Mouse (Mus musculus): ENCODE measurements around the gene Fbxo24. TPM values are rescaled to one million over a fixed set of nuclear protein-coding genes. Genes with fewer than 3 reads are reported as not detected.

Gene Fbxo24
- total and polyA plus RNA-seq, 3 experiments, result 0.13 to 0.24 TPM; not detected in 1

DNA sequence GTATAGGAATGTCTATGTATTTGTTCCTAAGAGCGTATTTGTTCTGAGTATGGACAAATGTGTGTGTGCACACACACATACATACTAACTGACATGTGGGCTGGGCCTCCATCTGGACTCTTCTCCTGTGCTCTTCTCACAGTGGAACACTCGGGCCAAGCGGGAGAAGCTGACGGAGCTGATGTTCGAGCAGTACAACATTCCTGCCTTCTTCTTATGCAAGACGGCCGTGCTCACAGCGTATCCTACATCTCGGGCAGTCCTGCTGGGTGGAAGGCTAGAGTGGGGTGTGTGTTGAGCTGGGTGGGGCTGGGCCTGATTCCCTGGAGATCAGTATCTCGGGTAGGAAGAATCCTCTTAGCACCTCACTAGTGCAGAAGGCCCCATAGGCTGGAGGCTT is 65.8 kb downstream of the Fbxo24 start:
- in situ Hi-C loops (cut with MboI; ENCODE audit: low pct_ligation_motif_present, low pct_unique_long_range_greater_than_20kb, low sequenced_read_pairs), result no loop called here
- no peak for TF ChIP-seq JUND (conservative IDR thresholded peaks at IDR 0.05; ENCODE audit: low read depth, low read length)
- no peak for TF ChIP-seq NELFE (IDR thresholded peaks at IDR 0.05; ENCODE audit: low read depth, low read length)
- no peak for TF ChIP-seq SIN3A (IDR thresholded peaks at IDR 0.05; ENCODE audit: low read length)
- TF ChIP-seq CHD1 (IDR thresholded peaks at IDR 0.05; ENCODE audit: low read depth, low read length), result no peak
- no peak for TF ChIP-seq IRF4 (IDR thresholded peaks at IDR 0.05; ENCODE audit: low read depth, low read length)
- no peak for TF ChIP-seq SMC3 (IDR thresholded peaks at IDR 0.05; ENCODE audit: low read depth, low read length)
- TF ChIP-seq ZMIZ1 (IDR thresholded peaks at IDR 0.05; ENCODE audit: low read depth, low read length), result no peak
- TF ChIP-seq ETS1 (conservative IDR thresholded peaks at IDR 0.05; ENCODE audit: low read depth, low read length), result no peak
- no peak for TF ChIP-seq JUN (IDR thresholded peaks at IDR 0.05; ENCODE audit: insufficient read depth, low read depth, low read length)
- TF ChIP-seq CTCF (conservative IDR thresholded peaks at IDR 0.05 in 1 of 2, IDR thresholded peaks at IDR 0.05 in 1 of 2; ENCODE audit: low read depth in 2 of 2, low read length in 2 of 2), result no peak
- no peak for TF ChIP-seq POLR2AphosphoS2 (IDR thresholded peaks at IDR 0.05; ENCODE audit: low read depth, low read length)
- no peak for TF ChIP-seq MAFK (IDR thresholded peaks at IDR 0.05; ENCODE audit: insufficient replicate concordance, low read length)
- TF ChIP-seq RAD21 (IDR thresholded peaks at IDR 0.05; ENCODE audit: low read depth, low read length), result no peak
- no peak for TF ChIP-seq MAZ (IDR thresholded peaks at IDR 0.05; ENCODE audit: low read depth, low read length)
- no peak for TF ChIP-seq EP300 (IDR thresholded peaks at IDR 0.05; ENCODE audit: low read length)
- TF ChIP-seq UBTF (IDR thresholded peaks at IDR 0.05; ENCODE audit: low read depth, low read length), result no peak
- no peak for TF ChIP-seq MEF2A (IDR thresholded peaks at IDR 0.05; ENCODE audit: borderline replicate concordance, low read depth, low read length)
- TF ChIP-seq HCFC1 (IDR thresholded peaks at IDR 0.05; ENCODE audit: low read depth, low read length), result no peak
- TF ChIP-seq RCOR1 (conservative IDR thresholded peaks at IDR 0.05; ENCODE audit: low read depth, low read length), result no peak
- no peak for TF ChIP-seq USF1 (IDR thresholded peaks at IDR 0.05; ENCODE audit: low read depth, low read length)
- Histone ChIP-seq H3K27ac (ENCODE audit: insufficient read depth, low read depth) (no peak overlapping the region), H3K36me3 (replicated peaks in 1 of 2; ENCODE audit: control insufficient read depth in 1 of 2, insufficient read depth in 1 of 2, low read length in 1 of 2) (no peaks in the 10 kb centered on the region), H3K4me1 (ENCODE audit: control insufficient read depth in 1 of 2, insufficient read depth in 2 of 2) (peaks cover 3 to 5% of the 10 kb centered on the region in 2 experiments; a peak in 2 of 4 replicates), H3K9me3 (replicated peaks; ENCODE audit: low read length) (no peaks in the 10 kb centered on the region), H3K9ac (ENCODE audit: insufficient read depth, low read depth) (no peak overlapping the region), H3K4me3 (replicated peaks in 1 of 3; ENCODE audit: low read depth in 2 of 3, low read length in 2 of 3, poor library complexity in 1 of 3) (no peak overlapping the region), H3K79me2 (replicated peaks; ENCODE audit: control insufficient read depth, extremely low read depth, insufficient read depth, poor library complexity, severe bottlenecking) (no peaks in the 10 kb centered on the region), H3K4me2 (ENCODE audit: insufficient read depth, low read depth, poor library complexity, severe bottlenecking) (no peak overlapping the region), H3K27me3 (replicated peaks) (peaks cover 28% of the 10 kb centered on the region)
- dilution Hi-C loops (cut with MboI; ENCODE audit: extremely low pct_ligation_motif_present, extremely low pct_unique_long_range_greater_than_20kb, low sequenced_read_pairs), result no loop called here
- no peak for DNase-seq (ENCODE audit: extremely low read depth)

Other genes starting within 250 kb of the Fbxo24 start
Only the 20 nearest of the 22 such genes appear.
- gene Zan, start 151.9 kb downstream of the Fbxo24 start, total RNA-seq (2012; rRNA removed), result 0.04 TPM in 1 of 2 replicates, not detected in the other
- gene Zan, start 151.9 kb downstream of the Fbxo24 start, total RNA-seq (2014; rRNA removed), result not detected in 2 replicates
- 0.10 and 0.78 TPM in 2 replicates for gene Zan, start 151.9 kb downstream of the Fbxo24 start, polyA plus RNA-seq (2012; ENCODE audit: insufficient read length, low read depth)
- 38.5 and 44.9 TPM in 2 replicates for gene Pop7, start 126.5 kb downstream of the Fbxo24 start, total RNA-seq (2012; rRNA removed)
- 44.2 and 44.9 TPM in 2 replicates for gene Pop7, start 126.5 kb downstream of the Fbxo24 start, total RNA-seq (2014; rRNA removed)
- gene Pop7, start 126.5 kb downstream of the Fbxo24 start, polyA plus RNA-seq (2012; ENCODE audit: insufficient read length, low read depth), result 34.6 and 35.0 TPM in 2 replicates
- 4.9 and 5.9 TPM in 2 replicates for gene Gigyf1, start 110.5 kb downstream of the Fbxo24 start, total RNA-seq (2012; rRNA removed)
- 0.98 and 1.3 TPM in 2 replicates for gene Gigyf1, start 110.5 kb downstream of the Fbxo24 start, total RNA-seq (2014; rRNA removed)
- gene Gigyf1, start 110.5 kb downstream of the Fbxo24 start, polyA plus RNA-seq (2012; ENCODE audit: insufficient read length, low read depth), result 12.3 and 14.0 TPM in 2 replicates
- not detected in 2 replicates for gene Epo, start 95.8 kb downstream of the Fbxo24 start, total RNA-seq (2012; rRNA removed)
- gene Epo, start 95.8 kb downstream of the Fbxo24 start, total RNA-seq (2014; rRNA removed), result not detected in 2 replicates
- gene Epo, start 95.8 kb downstream of the Fbxo24 start, polyA plus RNA-seq (2012; ENCODE audit: insufficient read length, low read depth), result not detected in 2 replicates
- gene Gnb2, start 95.5 kb downstream of the Fbxo24 start, total RNA-seq (2012; rRNA removed), result 388 and 480 TPM in 2 replicates
- 261 and 264 TPM in 2 replicates for gene Gnb2, start 95.5 kb downstream of the Fbxo24 start, total RNA-seq (2014; rRNA removed)
- gene Gnb2, start 95.5 kb downstream of the Fbxo24 start, polyA plus RNA-seq (2012; ENCODE audit: insufficient read length, low read depth), result 312 and 327 TPM in 2 replicates
- not detected in 2 replicates for gene Actl6b, start 75.5 kb downstream of the Fbxo24 start, total RNA-seq (2012; rRNA removed)
- gene Actl6b, start 75.5 kb downstream of the Fbxo24 start, total RNA-seq (2014; rRNA removed), result not detected in 2 replicates
- gene Actl6b, start 75.5 kb downstream of the Fbxo24 start, polyA plus RNA-seq (2012; ENCODE audit: insufficient read length, low read depth), result not detected in 2 replicates
- gene Tfr2, start 59.2 kb downstream of the Fbxo24 start, total RNA-seq (2012; rRNA removed), result 1.3 and 2.2 TPM in 2 replicates
- gene Tfr2, start 59.2 kb downstream of the Fbxo24 start, total RNA-seq (2014; rRNA removed), result 0.50 and 0.67 TPM in 2 replicates
- 1.1 and 2.2 TPM in 2 replicates for gene Tfr2, start 59.2 kb downstream of the Fbxo24 start, polyA plus RNA-seq (2012; ENCODE audit: insufficient read length, low read depth)
- 4.2 and 5.5 TPM in 2 replicates for gene Mospd3, start 27.9 kb downstream of the Fbxo24 start, total RNA-seq (2012; rRNA removed)
- 0.76 and 1.5 TPM in 2 replicates for gene Mospd3, start 27.9 kb downstream of the Fbxo24 start, total RNA-seq (2014; rRNA removed)
- 18.3 and 23.7 TPM in 2 replicates for gene Mospd3, start 27.9 kb downstream of the Fbxo24 start, polyA plus RNA-seq (2012; ENCODE audit: insufficient read length, low read depth)
- gene Pcolce, start 15.2 kb downstream of the Fbxo24 start, total RNA-seq (2012; rRNA removed), result 0.30 and 0.46 TPM in 2 replicates
- not detected in 2 replicates for gene Pcolce, start 15.2 kb downstream of the Fbxo24 start, total RNA-seq (2014; rRNA removed)
- gene Pcolce, start 15.2 kb downstream of the Fbxo24 start, polyA plus RNA-seq (2012; ENCODE audit: insufficient read length, low read depth), result 0.76 and 0.97 TPM in 2 replicates
- 20.0 and 25.6 TPM in 2 replicates for gene Lrch4, start 119 bp upstream of the Fbxo24 start, total RNA-seq (2012; rRNA removed)
- gene Lrch4, start 119 bp upstream of the Fbxo24 start, total RNA-seq (2014; rRNA removed), result 9.0 and 9.9 TPM in 2 replicates
- gene Lrch4, start 119 bp upstream of the Fbxo24 start, polyA plus RNA-seq (2012; ENCODE audit: insufficient read length, low read depth), result 47.9 and 62.1 TPM in 2 replicates
- gene Gm20605, start 173 bp upstream of the Fbxo24 start, total RNA-seq (2012; rRNA removed), result 1.1 and 1.5 TPM in 2 replicates
- 0.50 and 1.1 TPM in 2 replicates for gene Gm20605, start 173 bp upstream of the Fbxo24 start, total RNA-seq (2014; rRNA removed)
- 7.4 and 9.0 TPM in 2 replicates for gene Gm20605, start 173 bp upstream of the Fbxo24 start, polyA plus RNA-seq (2012; ENCODE audit: insufficient read length, low read depth)
- gene Sap25, start 12.3 kb upstream of the Fbxo24 start, total RNA-seq (2012; rRNA removed), result 2.2 and 2.4 TPM in 2 replicates
- 0.72 and 2.1 TPM in 2 replicates for gene Sap25, start 12.3 kb upstream of the Fbxo24 start, total RNA-seq (2014; rRNA removed)
- gene Sap25, start 12.3 kb upstream of the Fbxo24 start, polyA plus RNA-seq (2012; ENCODE audit: insufficient read length, low read depth), result 12.1 and 16.6 TPM in 2 replicates
- gene Irs3, start 16.7 kb upstream of the Fbxo24 start, total RNA-seq (2012; rRNA removed), result not detected in 2 replicates
- gene Irs3, start 16.7 kb upstream of the Fbxo24 start, total RNA-seq (2014; rRNA removed), result not detected in 2 replicates
- not detected in 2 replicates for gene Irs3, start 16.7 kb upstream of the Fbxo24 start, polyA plus RNA-seq (2012; ENCODE audit: insufficient read length, low read depth)
- 8.7 and 10.0 TPM in 2 replicates for gene Agfg2, start 55.7 kb upstream of the Fbxo24 start, total RNA-seq (2012; rRNA removed)
- gene Agfg2, start 55.7 kb upstream of the Fbxo24 start, total RNA-seq (2014; rRNA removed), result 11.5 and 13.4 TPM in 2 replicates
- gene Agfg2, start 55.7 kb upstream of the Fbxo24 start, polyA plus RNA-seq (2012; ENCODE audit: insufficient read length, low read depth), result 16.7 and 16.8 TPM in 2 replicates
- 0.67 and 1.4 TPM in 2 replicates for gene Nyap1, start 112.6 kb upstream of the Fbxo24 start, total RNA-seq (2012; rRNA removed)
- gene Nyap1, start 112.6 kb upstream of the Fbxo24 start, total RNA-seq (2014; rRNA removed), result 0.28 and 0.34 TPM in 2 replicates
- gene Nyap1, start 112.6 kb upstream of the Fbxo24 start, polyA plus RNA-seq (2012; ENCODE audit: insufficient read length, low read depth), result 0.35 and 0.43 TPM in 2 replicates
- gene Tsc22d4, start 116.7 kb upstream of the Fbxo24 start, total RNA-seq (2012; rRNA removed), result 32.0 and 39.9 TPM in 2 replicates
- gene Tsc22d4, start 116.7 kb upstream of the Fbxo24 start, total RNA-seq (2014; rRNA removed), result 26.4 and 28.2 TPM in 2 replicates
- 91.2 and 103 TPM in 2 replicates for gene Tsc22d4, start 116.7 kb upstream of the Fbxo24 start, polyA plus RNA-seq (2012; ENCODE audit: insufficient read length, low read depth)
- 31.6 and 34.6 TPM in 2 replicates for gene Ppp1r35, start 149.8 kb upstream of the Fbxo24 start, total RNA-seq (2012; rRNA removed)
- 11.8 and 17.3 TPM in 2 replicates for gene Ppp1r35, start 149.8 kb upstream of the Fbxo24 start, total RNA-seq (2014; rRNA removed)
- 23.3 and 24.1 TPM in 2 replicates for gene Ppp1r35, start 149.8 kb upstream of the Fbxo24 start, polyA plus RNA-seq (2012; ENCODE audit: insufficient read length, low read depth)
- 32.7 and 38.5 TPM in 2 replicates for gene Mepce, start 158.7 kb upstream of the Fbxo24 start, total RNA-seq (2012; rRNA removed)
- 31.1 and 37.3 TPM in 2 replicates for gene Mepce, start 158.7 kb upstream of the Fbxo24 start, total RNA-seq (2014; rRNA removed)
- 42.4 and 43.7 TPM in 2 replicates for gene Mepce, start 158.7 kb upstream of the Fbxo24 start, polyA plus RNA-seq (2012; ENCODE audit: insufficient read length, low read depth)
- 1.3 and 1.9 TPM in 2 replicates for gene Zcwpw1, start 158.8 kb upstream of the Fbxo24 start, total RNA-seq (2012; rRNA removed)
- gene Zcwpw1, start 158.8 kb upstream of the Fbxo24 start, total RNA-seq (2014; rRNA removed), result 2.3 and 3.0 TPM in 2 replicates
- 1.5 and 2.8 TPM in 2 replicates for gene Zcwpw1, start 158.8 kb upstream of the Fbxo24 start, polyA plus RNA-seq (2012; ENCODE audit: insufficient read length, low read depth)
- 0.08 and 0.13 TPM in 2 replicates for gene Pilra, start 207.3 kb upstream of the Fbxo24 start, total RNA-seq (2012; rRNA removed)
- not detected in 2 replicates for gene Pilra, start 207.3 kb upstream of the Fbxo24 start, total RNA-seq (2014; rRNA removed)
- gene Pilra, start 207.3 kb upstream of the Fbxo24 start, polyA plus RNA-seq (2012; ENCODE audit: insufficient read length, low read depth), result 0.42 and 0.66 TPM in 2 replicates

All from CH12.LX (cell line).